Mouse (Mus musculus) right cerebral cortex, postnatal 4 days (tissue): ENCODE data around the gene Mta3.
"Not testable (repeated sequence)": the region's sequence is repeated elsewhere in the genome, so short reads cannot be mapped to it uniquely, and the experiment has no call there.

ENCODE experiments used
- DNase-seq: peaks from one replicate; pipeline ENCODE4 v3.0.0-alpha.2; 2022

Gene Mta3

DNA sequence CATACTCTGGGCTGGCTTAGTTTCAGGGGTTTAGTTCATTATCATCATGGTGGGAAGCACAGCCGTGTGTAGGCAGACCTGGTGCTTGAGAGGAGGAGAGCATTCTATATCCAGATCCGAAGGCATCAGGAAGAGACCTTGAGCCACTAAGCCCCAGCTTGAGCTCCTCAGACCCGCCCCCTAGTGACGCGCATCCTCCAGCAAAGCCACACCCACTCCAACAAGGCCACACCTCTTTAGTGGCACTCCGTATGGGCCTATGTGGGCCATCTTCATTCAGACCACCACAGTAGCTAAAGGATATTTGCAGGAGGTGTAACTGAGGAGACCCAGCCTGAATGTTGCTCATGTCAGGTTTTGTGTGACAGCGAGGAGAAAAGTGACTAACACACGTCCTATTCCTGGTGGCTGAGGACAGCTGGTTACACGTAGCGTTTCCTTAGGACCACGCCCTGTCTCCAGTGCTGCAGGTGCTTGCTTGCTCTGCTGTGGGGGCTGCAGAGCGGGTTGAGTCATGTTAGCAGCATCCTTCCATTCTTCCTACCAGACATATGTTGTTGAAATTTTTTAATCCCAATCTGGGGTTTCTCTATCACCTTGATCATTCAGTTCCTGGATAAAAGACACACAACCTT lies 148.4 kb downstream of the Mta3 start:
- no peak for DNase-seq

GRCm38 (mm10) chr17:83858413-83858812 lies 152.4 kb downstream of the Mta3 start:
- no peak for DNase-seq

GRCm38 (mm10) chr17:83859639-83860038 lies 153.7 kb downstream of the Mta3 start:
- no peak for DNase-seq

GRCm38 (mm10) chr17:83860224-83860623 lies 154.3 kb downstream of the Mta3 start:
- no peak for DNase-seq

GRCm38 (mm10) chr17:83860968-83861367 lies 155.0 kb downstream of the Mta3 start:
- not testable (repeated sequence) for DNase-seq

DNA sequence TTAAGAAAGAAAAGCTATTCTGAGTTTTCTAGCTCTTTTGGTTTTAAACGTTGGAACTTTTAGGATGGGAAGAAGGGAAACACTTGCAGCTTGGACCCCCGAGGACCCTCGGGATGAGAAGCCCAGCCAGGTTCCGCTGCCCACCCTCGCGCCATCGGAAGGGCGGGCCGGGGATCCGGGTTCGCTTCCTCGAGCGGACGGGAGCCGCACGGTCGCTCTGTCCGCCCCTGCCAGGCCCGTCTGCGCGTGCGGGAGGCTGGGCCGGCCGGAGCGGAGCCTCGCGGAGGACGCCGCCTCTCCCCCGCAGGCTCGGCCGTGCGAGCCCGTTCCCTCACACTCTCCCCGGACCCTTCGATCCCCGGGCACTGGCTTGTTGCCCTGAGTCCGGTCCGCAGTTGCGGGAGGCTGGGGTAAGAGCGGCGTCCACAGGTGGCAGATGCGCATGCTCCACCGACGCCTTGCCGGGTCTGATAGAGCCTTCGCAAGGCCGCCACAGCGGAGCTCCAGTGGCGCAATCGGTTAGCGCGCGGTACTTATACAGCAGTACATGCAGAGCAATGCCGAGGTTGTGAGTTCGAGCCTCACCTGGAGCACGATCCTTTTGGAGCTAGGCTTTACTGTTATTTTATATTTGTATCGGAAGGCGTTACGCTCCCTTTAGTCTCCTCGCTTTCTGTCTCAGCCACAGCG lies 155.6 kb downstream of the Mta3 start:
- DNase-seq: peak; percentile 99

DNA sequence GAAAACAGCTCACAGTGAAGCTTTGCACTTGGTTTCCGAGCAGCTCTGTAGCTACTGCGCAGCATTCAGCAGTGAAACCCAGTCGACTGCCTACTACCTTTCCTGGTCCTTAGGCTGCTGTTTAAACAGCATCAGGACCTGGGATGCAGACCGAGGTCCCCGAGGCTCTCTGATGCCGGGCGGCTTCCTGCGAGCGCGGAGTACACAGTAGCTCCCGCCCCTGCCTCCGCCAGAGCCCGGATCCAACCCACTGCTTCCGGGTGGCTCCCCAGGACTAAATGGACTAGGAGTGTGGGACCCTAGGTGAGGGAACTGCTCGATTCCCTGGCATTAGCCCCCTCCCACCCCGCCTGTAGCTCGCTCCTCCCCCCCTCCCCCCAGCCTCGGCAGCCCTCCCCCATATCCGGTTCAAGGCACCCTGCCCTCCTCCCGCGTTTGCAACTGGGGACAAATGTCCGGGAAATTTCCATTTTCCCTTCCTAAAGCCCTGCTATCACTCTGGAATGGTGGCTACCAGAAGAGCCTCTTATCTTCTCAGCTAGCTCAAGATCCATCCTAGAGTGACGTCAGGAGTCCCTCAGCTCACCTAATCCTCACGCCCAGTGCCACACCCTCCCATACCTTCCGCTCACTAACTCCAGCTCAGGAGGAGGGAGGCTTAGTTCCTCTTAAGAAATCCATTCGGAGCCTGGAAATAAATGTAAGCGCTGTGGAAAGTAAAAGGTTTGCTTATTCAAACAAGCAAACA lies 156.3 kb downstream of the Mta3 start:
- DNase-seq: peak; percentile 72

DNA sequence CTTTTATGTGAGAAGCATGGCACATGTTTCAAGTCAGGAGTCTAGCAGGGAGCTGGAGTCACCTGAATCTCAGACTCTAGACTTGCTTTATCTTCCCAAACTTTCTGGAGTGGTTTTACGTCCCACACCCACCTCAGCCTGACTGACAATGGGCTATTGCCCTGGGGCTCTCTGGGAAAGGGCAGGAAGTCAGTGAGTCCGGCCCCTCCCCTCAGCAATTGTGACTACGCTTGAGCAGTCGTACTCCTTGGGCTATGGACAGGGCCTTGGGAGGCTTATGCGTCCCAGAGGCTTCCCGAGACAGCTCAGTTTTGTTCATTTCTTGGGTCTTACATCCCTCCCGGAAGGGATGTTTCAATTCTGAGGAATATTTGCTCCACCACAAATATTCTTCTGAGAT lies 159.4 kb downstream of the Mta3 start:
- DNase-seq: no peak

- DNase-seq: peak; percentile 46
Observed at GRCm38 (mm10) chr17:83866582-83866981, 160.6 kb downstream of the Mta3 start.

DNA sequence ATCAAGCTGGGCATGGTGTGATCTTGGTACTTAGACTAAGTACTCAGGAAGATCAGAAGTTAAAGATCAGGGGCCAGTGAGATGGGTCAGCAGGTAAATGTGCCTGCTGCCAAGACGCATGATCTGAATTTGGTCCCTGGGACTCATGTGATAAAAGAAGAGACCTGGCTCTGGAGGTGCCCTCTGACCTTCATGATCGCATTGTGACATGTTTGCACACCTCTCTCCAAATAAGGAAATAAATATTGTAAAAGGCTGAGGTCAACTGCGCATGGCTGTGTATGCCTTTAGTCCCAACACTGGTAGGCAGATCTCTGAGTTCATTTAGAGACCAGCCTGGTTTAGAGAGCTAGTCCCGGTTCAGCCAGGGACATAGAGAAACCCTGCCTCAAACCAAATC lies 164.4 kb downstream of the Mta3 start:
- no peak for DNase-seq
